Mouse (Mus musculus): Measurements from ENCODE around the gene Vcan.

DNA sequence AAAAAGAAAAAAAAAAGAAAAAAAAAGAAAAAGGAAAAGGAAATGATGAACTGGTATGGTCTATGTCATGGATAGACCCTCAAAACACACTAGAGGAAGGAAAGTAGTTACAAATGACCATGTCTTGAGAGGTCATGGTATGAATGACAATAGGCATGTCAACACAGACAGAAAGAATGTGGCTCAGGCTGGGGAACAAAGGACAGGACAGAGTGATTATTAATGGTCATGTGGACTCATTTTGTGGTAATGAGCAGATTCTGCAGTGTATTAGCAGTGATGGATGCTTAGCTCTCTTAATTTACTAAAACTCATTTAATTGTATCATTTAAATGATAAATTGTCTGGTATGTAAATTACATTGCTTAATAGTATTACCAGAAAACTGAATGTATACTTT, 14.0 kb upstream of the Vcan start:
- TF ChIP-seq MAX (IDR thresholded peaks at IDR 0.05) (no peak), CTCF (IDR thresholded peaks at IDR 0.05; ENCODE audit: control insufficient read depth, insufficient read depth, insufficient read length) (no peak), MYOG (IDR thresholded peaks at IDR 0.05; ENCODE audit: control insufficient read depth, extremely low read depth, insufficient read length) (no peak), CEBPB (IDR thresholded peaks at IDR 0.05; ENCODE audit: low read depth) (no peak), USF1 (IDR thresholded peaks at IDR 0.05; ENCODE audit: low read depth) (no peak)

All from C2C12 (cell line).